Mouse (Mus musculus): ENCODE measurements at regions not wholly inside any gene's neighbourhood (a gene's known extent, or its start where the extent isn't known, plus 50 kb on each side); places are given as distances from the start of the nearest gene placed in this dataset.

DNA sequence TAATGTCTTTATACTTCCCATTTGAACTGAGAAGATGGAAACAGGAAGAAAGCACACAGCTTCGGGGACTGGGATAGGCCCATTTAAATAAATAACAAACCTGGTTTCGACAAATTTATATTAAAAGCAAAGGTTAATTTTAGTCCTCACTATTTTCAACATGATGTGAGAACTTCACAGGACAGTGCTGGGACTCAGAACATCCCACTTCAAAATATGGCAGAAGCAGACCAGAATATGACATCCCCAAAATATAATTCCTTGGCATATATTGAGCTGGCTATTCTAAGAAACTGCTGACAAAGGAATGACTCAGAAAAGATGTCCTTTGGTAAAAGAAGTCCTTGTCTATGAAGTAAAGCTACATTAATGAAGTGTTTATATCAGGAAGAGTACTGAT is 338.0 kb downstream of the 1190002N15Rik start:
- H3K27ac ChIP-seq (ENCODE audit: insufficient read depth, low read length), result no peak overlapping the region
- 94% methylated on average over 2 of the region's 2 CpGs for WGBS
- TF ChIP-seq CTCF (IDR thresholded peaks at IDR 0.05; ENCODE audit: borderline replicate concordance, insufficient read depth, low read depth, low read length) (no peak), POLR2A (IDR thresholded peaks at IDR 0.05; ENCODE audit: borderline replicate concordance, insufficient read depth, low read length) (no peak)
- H3K4me3 ChIP-seq (replicated peaks; ENCODE audit: insufficient read depth, low read depth, low read length), result no peak overlapping the region
- no peaks in the 10 kb centered on the region for H3K4me1 ChIP-seq (ENCODE audit: control insufficient read depth, insufficient read depth, low read length)
- no peak for DNase-seq
- no peaks in the 10 kb centered on the region for H3K27me3 ChIP-seq (ENCODE audit: control insufficient read depth, insufficient read depth, low read length)

- Histone ChIP-seq H3K27me3 (ENCODE audit: control insufficient read depth, insufficient read depth, low read length) (no peaks in the 10 kb centered on the region), H3K4me1 (ENCODE audit: control insufficient read depth, insufficient read depth, low read length) (no peaks in the 10 kb centered on the region), H3K4me3 (replicated peaks; ENCODE audit: insufficient read depth, low read depth, low read length) (no peak overlapping the region), H3K27ac (ENCODE audit: insufficient read depth, low read length) (no peak overlapping the region)
- TF ChIP-seq CTCF (IDR thresholded peaks at IDR 0.05; ENCODE audit: borderline replicate concordance, insufficient read depth, low read depth, low read length) (no peak), POLR2A (IDR thresholded peaks at IDR 0.05; ENCODE audit: borderline replicate concordance, insufficient read depth, low read length) (no peak)
- WGBS, result 80% methylated on average over 3 of the region's 3 CpGs
- no peak for DNase-seq
These were observed 346.8 kb downstream of the 1190002N15Rik start for GRCm38 (mm10) chr9:94191083-94191482.

DNA sequence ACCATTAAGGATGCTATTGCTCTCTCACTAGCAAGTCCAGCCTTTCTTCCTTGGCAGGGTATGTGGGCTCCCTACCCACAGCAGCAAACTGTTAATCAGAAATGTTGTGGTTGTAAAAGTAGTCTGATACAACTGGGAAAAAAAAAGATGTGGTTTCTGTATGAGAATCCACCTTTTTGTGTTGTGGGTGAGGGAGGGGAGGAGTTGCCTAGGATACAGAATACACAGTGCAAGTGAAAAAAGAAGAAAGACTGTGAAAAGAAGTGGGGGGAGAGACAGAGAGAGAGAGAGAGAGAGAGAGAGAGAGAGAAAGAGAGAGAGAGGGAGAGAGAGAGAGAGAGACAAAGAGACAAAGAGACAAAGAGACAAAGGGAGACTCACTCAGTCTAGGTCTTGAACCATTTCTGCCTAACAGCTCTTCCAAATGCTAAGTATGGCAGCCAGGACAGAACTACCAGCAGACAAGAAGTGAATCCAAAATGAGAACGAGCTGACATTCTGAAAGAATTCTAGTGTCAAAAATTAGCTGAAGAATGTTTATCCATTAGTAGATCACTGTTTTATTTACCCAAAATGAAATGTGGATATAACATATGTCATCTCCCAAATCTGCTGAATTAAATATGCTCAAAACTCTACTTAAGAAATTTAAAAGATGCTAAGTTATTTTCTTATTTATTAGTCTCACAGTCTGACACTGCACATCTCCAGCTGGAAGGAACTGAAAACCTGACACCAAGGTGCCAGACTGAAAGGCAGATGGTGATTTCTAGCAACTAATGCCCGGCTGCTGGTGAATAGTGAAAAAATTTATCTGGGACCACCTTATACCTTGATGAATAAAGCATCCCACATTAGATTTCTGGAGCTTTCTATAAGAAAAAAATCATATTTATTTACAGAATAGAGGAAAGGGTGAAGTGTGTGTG is 347.7 kb downstream of the 1190002N15Rik start:
- TF ChIP-seq POLR2A (IDR thresholded peaks at IDR 0.05; ENCODE audit: borderline replicate concordance, insufficient read depth, low read length), result no peak
- TF ChIP-seq CTCF (IDR thresholded peaks at IDR 0.05; ENCODE audit: borderline replicate concordance, insufficient read depth, low read depth, low read length), result no peak
- H3K27me3 ChIP-seq (ENCODE audit: control insufficient read depth, insufficient read depth, low read length), result no peaks in the 10 kb centered on the region
- WGBS, result 37% methylated on average over 2 of the region's 2 CpGs
- no peaks in the 10 kb centered on the region for H3K4me1 ChIP-seq (ENCODE audit: control insufficient read depth, insufficient read depth, low read length)
- no peak overlapping the region for H3K4me3 ChIP-seq (replicated peaks; ENCODE audit: insufficient read depth, low read depth, low read length)
- no peak overlapping the region for H3K27ac ChIP-seq (ENCODE audit: insufficient read depth, low read length)
- no peak for DNase-seq

GRCm38 (mm10) chr9:94188124-94188523 is 349.8 kb downstream of the 1190002N15Rik start:
- DNase-seq, result no peak
- Histone ChIP-seq H3K27ac (ENCODE audit: insufficient read depth, low read length) (no peak overlapping the region), H3K4me3 (replicated peaks; ENCODE audit: insufficient read depth, low read depth, low read length) (no peak overlapping the region), H3K4me1 (ENCODE audit: control insufficient read depth, insufficient read depth, low read length) (no peaks in the 10 kb centered on the region), H3K27me3 (ENCODE audit: control insufficient read depth, insufficient read depth, low read length) (no peaks in the 10 kb centered on the region)
- TF ChIP-seq CTCF (IDR thresholded peaks at IDR 0.05; ENCODE audit: borderline replicate concordance, insufficient read depth, low read depth, low read length) (no peak), POLR2A (IDR thresholded peaks at IDR 0.05; ENCODE audit: borderline replicate concordance, insufficient read depth, low read length) (no peak)

DNA sequence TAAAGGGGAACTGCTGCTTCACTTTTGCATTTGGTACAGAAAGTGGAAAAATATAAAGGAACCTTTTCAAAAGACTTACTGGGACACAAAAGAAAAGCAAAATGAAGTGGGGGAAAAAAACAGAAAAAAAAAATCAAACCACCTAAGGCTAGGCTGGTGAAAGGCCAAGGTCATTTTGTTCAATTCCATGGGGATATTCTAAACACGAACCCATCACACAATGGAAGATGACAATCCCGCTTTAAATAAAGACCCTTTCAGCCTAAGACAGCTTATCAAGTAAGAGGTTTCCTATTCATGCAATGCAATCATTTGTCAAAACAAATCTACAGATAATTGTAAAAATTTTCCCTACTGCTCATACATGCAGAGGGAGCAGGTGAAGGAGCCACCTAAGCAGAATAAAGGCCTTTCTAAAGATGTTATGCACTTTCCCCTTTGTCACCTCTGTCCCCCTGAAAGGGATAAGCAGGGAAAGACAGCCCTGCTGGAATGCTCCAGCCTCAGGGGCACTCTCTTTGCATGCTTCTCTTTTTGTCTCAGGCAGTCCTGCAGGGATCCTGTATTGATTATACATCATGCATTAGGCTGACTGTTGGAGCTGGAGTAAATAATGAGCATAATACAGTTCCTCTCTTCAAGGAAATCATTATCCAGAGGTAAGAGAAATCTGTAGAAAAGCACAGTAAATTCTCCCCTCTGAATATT is 367.8 kb downstream of the 1190002N15Rik start:
- H3K27ac ChIP-seq (ENCODE audit: insufficient read depth, low read length), result no peak overlapping the region
- H3K4me3 ChIP-seq (replicated peaks; ENCODE audit: insufficient read depth, low read depth, low read length), result no peak overlapping the region
- H3K4me1 ChIP-seq (ENCODE audit: control insufficient read depth, insufficient read depth, low read length), result no peaks in the 10 kb centered on the region
- DNase-seq, result no peak
- no peaks in the 10 kb centered on the region for H3K27me3 ChIP-seq (ENCODE audit: control insufficient read depth, insufficient read depth, low read length)
- TF ChIP-seq CTCF (IDR thresholded peaks at IDR 0.05; ENCODE audit: borderline replicate concordance, insufficient read depth, low read depth, low read length) (no peak), POLR2A (IDR thresholded peaks at IDR 0.05; ENCODE audit: borderline replicate concordance, insufficient read depth, low read length) (no peak)
- 65% methylated on average over 2 of the region's 2 CpGs for WGBS

GRCm38 (mm10) chr9:94163671-94164070 is 374.2 kb downstream of the 1190002N15Rik start:
- 98% methylated on average over 1 of the region's 1 CpGs for WGBS
- no peak for DNase-seq
- Histone ChIP-seq H3K4me3 (replicated peaks; ENCODE audit: insufficient read depth, low read depth, low read length) (no peak overlapping the region), H3K27ac (ENCODE audit: insufficient read depth, low read length) (no peak overlapping the region), H3K27me3 (ENCODE audit: control insufficient read depth, insufficient read depth, low read length) (no peaks in the 10 kb centered on the region), H3K4me1 (ENCODE audit: control insufficient read depth, insufficient read depth, low read length) (no peaks in the 10 kb centered on the region)
- TF ChIP-seq POLR2A (IDR thresholded peaks at IDR 0.05; ENCODE audit: borderline replicate concordance, insufficient read depth, low read length) (no peak), CTCF (IDR thresholded peaks at IDR 0.05; ENCODE audit: borderline replicate concordance, insufficient read depth, low read depth, low read length) (no peak)

DNA sequence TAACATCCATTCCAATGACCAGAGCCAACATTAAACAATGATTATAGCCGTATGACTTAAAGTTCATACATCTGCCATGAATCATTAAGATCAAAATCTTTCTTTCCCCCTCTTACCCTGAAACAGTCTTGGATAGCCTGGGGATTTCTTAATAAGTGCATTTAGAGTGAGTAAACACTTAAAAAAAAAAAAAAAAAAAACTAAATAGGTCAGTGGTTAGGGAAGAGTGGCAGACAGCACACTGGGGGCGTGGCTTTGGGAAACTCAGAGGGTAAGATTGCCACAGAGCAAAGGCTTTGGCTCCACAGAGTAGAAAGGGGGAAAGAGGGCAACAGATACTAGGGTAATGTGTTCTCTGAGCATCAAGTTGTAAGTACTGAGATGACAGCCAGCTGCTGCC is 382.3 kb downstream of the 1190002N15Rik start:
- no peak overlapping the region for H3K27ac ChIP-seq (ENCODE audit: insufficient read depth, low read length)
- no peaks in the 10 kb centered on the region for H3K27me3 ChIP-seq (ENCODE audit: control insufficient read depth, insufficient read depth, low read length)
- no peak overlapping the region for H3K4me3 ChIP-seq (replicated peaks; ENCODE audit: insufficient read depth, low read depth, low read length)
- no peaks in the 10 kb centered on the region for H3K4me1 ChIP-seq (ENCODE audit: control insufficient read depth, insufficient read depth, low read length)
- TF ChIP-seq POLR2A (IDR thresholded peaks at IDR 0.05; ENCODE audit: borderline replicate concordance, insufficient read depth, low read length) (no peak), CTCF (IDR thresholded peaks at IDR 0.05; ENCODE audit: borderline replicate concordance, insufficient read depth, low read depth, low read length) (no peak)
- WGBS, result 79% methylated on average over 2 of the region's 2 CpGs
- no peak for DNase-seq

GRCm38 (mm10) chr9:94148474-94148873 is 389.4 kb downstream of the 1190002N15Rik start:
- DNase-seq, result no peak
- 100% methylated on average over 1 of the region's 1 CpGs for WGBS
- TF ChIP-seq POLR2A (IDR thresholded peaks at IDR 0.05; ENCODE audit: borderline replicate concordance, insufficient read depth, low read length) (no peak), CTCF (IDR thresholded peaks at IDR 0.05; ENCODE audit: borderline replicate concordance, insufficient read depth, low read depth, low read length) (no peak)
- H3K4me1 ChIP-seq (ENCODE audit: control insufficient read depth, insufficient read depth, low read length), result no peaks in the 10 kb centered on the region
- no peaks in the 10 kb centered on the region for H3K27me3 ChIP-seq (ENCODE audit: control insufficient read depth, insufficient read depth, low read length)
- H3K4me3 ChIP-seq (replicated peaks; ENCODE audit: insufficient read depth, low read depth, low read length), result no peak overlapping the region
- no peak overlapping the region for H3K27ac ChIP-seq (ENCODE audit: insufficient read depth, low read length)

Data from cerebellum, adult 2 months (tissue).